Mouse (Mus musculus) liver, adult 2 months (tissue): Measurements from ENCODE around the gene Hist2h3c1. TPM values are rescaled to one million over a fixed set of nuclear protein-coding genes. Genes with fewer than 3 reads are reported as not detected.
"Not testable (repeated sequence)": the region's sequence is repeated elsewhere in the genome, so short reads cannot be mapped to it uniquely, and the experiment has no call there.

Experiments
- DNase-seq: peaks from one replicate; pipeline ENCODE4 v3.0.0-alpha.2; 2011; ENCODE audit warnings: low read depth, low spot score; ENCODE audit errors: extremely low read depth
- H3K27ac ChIP-seq: fragments of 200-500 bp; replicated peaks from 2 replicates; pipeline ENCODE4 v1.5.1; 2012; ENCODE audit warnings: low read depth, mild to moderate bottlenecking, control low read depth, inconsistent platforms, low read length; ENCODE audit not compliant: insufficient read depth
- H3K27me3 ChIP-seq: fragments of 200-500 bp; 2 replicates; pipeline ENCODE4 v1.6.1; 2012; ENCODE audit warnings: mild to moderate bottlenecking, moderate library complexity, low read length, inconsistent platforms; ENCODE audit not compliant: control insufficient read depth, insufficient read depth
- H3K36me3 ChIP-seq: fragments of 200-500 bp; 2 replicates; pipeline ENCODE4 v1.6.1; 2012; ENCODE audit warnings: low read length, inconsistent platforms; ENCODE audit not compliant: control insufficient read depth, insufficient read depth
- H3K4me1 ChIP-seq: fragments of 200-500 bp; 2 replicates; pipeline ENCODE4 v1.6.1; 2011; ENCODE audit warnings: low read length; ENCODE audit not compliant: control insufficient read depth, insufficient read depth
- H3K4me3 ChIP-seq: fragments of 200-500 bp; 2 replicates; pipeline ENCODE4 v1.5.1; 2011; ENCODE audit warnings: low read depth, mild to moderate bottlenecking, control low read depth, low read length, moderate library complexity; ENCODE audit not compliant: insufficient read depth
- H3K79me2 ChIP-seq: fragments of 200-500 bp; 2 replicates; pipeline ENCODE4 v1.6.1; 2012; ENCODE audit warnings: inconsistent platforms, mild to moderate bottlenecking, low read length, moderate library complexity; ENCODE audit not compliant: control insufficient read depth, insufficient read depth
- H3K9ac ChIP-seq: fragments of 200-500 bp; 2 replicates; pipeline ENCODE4 v1.6.1; 2012; ENCODE audit warnings: low read depth, mild to moderate bottlenecking, control low read depth, inconsistent platforms, low read length
- CTCF ChIP-seq: fragments of 200-500 bp; IDR thresholded peaks from 2 replicates; pipeline ENCODE4 v1.5.1; 2011; ENCODE audit warnings: low read depth, low read length, control low read depth
- POLR2A ChIP-seq: fragments of 200-500 bp; IDR thresholded peaks from 2 replicates; pipeline ENCODE4 v1.6.1; 2011; ENCODE audit warnings: low read length, control low read depth; ENCODE audit not compliant: insufficient read depth; ENCODE audit errors: extremely low read depth
- WGBS: fragments of 180-500 bp; shearing (Covaris S2); methylation state at CpG from one replicate; pipeline ENCODE4 v1.1.7; 2018; 5-methylcytosine and 5-hydroxymethylcytosine counted together
- polyA plus RNA-seq: library from polyadenylated mRNA; depleted of rRNA; stranded (reverse); fragments of >200 nt; gene quantifications from 2 replicates; pipeline ENCODE4 v1.2.3, GENCODE M21; 2012
- total RNA-seq: library from RNA; depleted of rRNA; stranded (reverse); fragments of >200 nt; gene quantifications from 2 replicates; pipeline ENCODE4 v1.2.3, GENCODE M21; 2014

Hist2h3c1 gene
- total and polyA plus RNA-seq, 2 experiments: not detected

DNA sequence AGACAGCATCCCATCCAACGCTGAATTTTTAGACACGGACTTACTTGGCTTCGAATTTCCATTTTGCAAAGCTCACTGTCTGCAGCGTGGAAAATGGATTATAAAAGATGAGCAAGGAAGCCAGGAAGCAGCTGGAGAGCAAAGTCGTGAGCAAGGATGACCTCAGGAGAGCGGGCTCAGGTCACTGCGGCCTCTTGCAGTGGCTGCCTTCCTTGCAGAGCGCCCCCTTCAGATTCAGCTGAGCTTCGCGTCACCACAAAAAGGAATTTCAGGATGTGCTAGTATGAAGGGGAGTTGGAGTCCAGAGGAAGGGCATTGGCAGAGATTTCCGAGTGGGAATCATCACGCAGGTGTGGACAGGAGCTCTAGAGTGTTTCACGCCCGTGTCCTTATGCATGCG lies 37.2 kb upstream of the Hist2h3c1 start:
- peaks cover 3% of the 10 kb centered on the region for H3K4me1 ChIP-seq
- no peak for TF ChIP-seq POLR2A
- TF ChIP-seq CTCF: peak; percentile 43
- no peak overlapping the region for H3K9ac ChIP-seq
- H3K79me2 ChIP-seq: no peaks in the 10 kb centered on the region
- WGBS: 66% methylated on average over 15 of the region's 15 CpGs
- H3K4me3 ChIP-seq: no peak overlapping the region
- no peaks in the 10 kb centered on the region for H3K36me3 ChIP-seq
- no peaks in the 10 kb centered on the region for H3K27me3 ChIP-seq
- no peak overlapping the region for H3K27ac ChIP-seq
- no peak for DNase-seq

DNA sequence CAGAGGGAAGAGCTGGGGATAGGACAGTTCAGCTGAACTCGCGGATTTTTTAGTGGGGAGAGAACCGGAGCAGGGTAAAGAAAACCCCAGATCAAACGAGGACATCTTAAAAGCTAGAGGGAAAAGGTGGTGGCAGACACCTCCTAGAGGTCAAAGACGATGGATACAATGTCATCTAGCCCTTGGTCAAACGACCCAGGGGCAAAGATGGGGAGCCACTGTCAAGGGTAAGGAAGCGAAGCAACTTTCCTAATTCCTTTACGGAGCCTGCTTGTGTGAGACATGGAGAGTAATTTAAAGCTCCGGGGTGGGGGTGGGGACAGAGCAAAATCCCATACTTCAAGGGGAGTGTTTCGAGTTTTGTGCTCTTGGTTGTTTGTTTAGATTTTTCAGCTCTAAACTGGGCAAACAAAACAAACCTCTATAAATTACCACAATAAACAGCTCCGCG lies 27.3 kb upstream of the Hist2h3c1 start:
- WGBS: 0% methylated on average over 12 of the region's 12 CpGs
- H3K27me3 ChIP-seq: no peaks in the 10 kb centered on the region
- H3K27ac ChIP-seq: peak overlapping the region; percentile 97
- no peaks in the 10 kb centered on the region for H3K79me2 ChIP-seq
- TF ChIP-seq POLR2A (no peak), CTCF (no peak; the same call in 1 of the 2 replicates)
- H3K4me1 ChIP-seq: peaks cover 13% of the 10 kb centered on the region
- H3K4me3 ChIP-seq: peak overlapping the region; percentile 58
- H3K36me3 ChIP-seq: no peaks in the 10 kb centered on the region
- DNase-seq: peak; percentile 55
- peak overlapping the region; percentile 94 for H3K9ac ChIP-seq

DNA sequence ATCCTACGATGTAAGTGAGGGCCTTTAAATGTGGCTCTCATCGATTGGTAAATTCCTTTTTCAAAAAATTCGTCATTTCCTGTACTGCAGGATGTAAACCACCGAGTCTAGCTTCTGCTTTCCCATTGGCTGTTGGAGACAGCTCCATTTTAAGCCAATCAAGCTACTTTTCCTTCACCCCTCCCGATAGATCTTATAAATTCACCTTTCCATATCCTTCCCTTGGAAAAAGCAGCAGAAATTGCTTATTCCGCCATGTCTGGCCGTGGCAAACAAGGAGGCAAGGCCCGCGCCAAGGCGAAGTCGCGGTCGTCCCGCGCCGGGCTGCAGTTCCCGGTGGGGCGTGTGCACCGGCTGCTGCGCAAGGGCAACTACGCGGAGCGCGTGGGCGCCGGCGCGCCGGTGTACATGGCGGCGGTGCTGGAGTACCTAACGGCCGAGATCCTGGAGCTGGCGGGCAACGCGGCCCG lies 26.8 kb upstream of the Hist2h3c1 start, which contains the start of the genes Bola1 and Hist2h2ab:
Gene Bola1, minus strand, starts transcription at position 49 of the 470 bp plus-strand sequence.
Gene Hist2h2ab, plus strand, starts transcription at position 205 of the 470 bp plus-strand sequence.
- TF ChIP-seq CTCF (no peak), POLR2A (peak; percentile 53; the same call in 1 of the 2 replicates)
- DNase-seq: peak; percentile 94

GRCm38 (mm10) chr3:96220131-96220764 lies 26.2 kb upstream of the Hist2h3c1 start:
- Histone ChIP-seq H3K4me3 (peak overlapping the region; percentile 85), H3K4me1 (peaks cover 13% of the 10 kb centered on the region)

More for the DNA sequence above, 26.8 kb upstream of the Hist2h3c1 start, which contains the start of the genes Bola1 and Hist2h2ab:
- peak within 1 kb of the TSS; percentile 97 for H3K27ac ChIP-seq
- H3K4me3 ChIP-seq: peak within 1 kb of the TSS; percentile 85
- H3K9ac ChIP-seq: peak within 1 kb of the TSS; percentile 94
- WGBS: under 1% methylated on average over 37 of the region's 37 CpGs
- H3K27me3 ChIP-seq: no peaks in the 10 kb centered on the region
- H3K79me2 ChIP-seq: no peaks in the 10 kb centered on the region
- H3K36me3 ChIP-seq: no peaks in the 10 kb centered on the region
- peaks cover 13% of the 10 kb centered on the region for H3K4me1 ChIP-seq

GRCm38 (mm10) chr3:96220765-96221639 lies 25.5 kb upstream of the Hist2h3c1 start, which contains the start of the genes Hist2h2ac and Hist2h2be:
Gene Hist2h2ac (minus strand): TSS chr3:96220880.
Gene Hist2h2be (plus strand): TSS chr3:96221119.
- peaks cover 9% of the 10 kb centered on the region for H3K4me1 ChIP-seq
- H3K79me2 ChIP-seq: no peaks in the 10 kb centered on the region

More at GRCm38 (mm10) chr3:96220131-96220764, 26.2 kb upstream of the Hist2h3c1 start:
- not testable (repeated sequence) for DNase-seq, H3K36me3 ChIP-seq, H3K27me3 ChIP-seq, H3K79me2 ChIP-seq
- Histone ChIP-seq H3K9ac (peak overlapping the region; percentile 93), H3K27ac (peak overlapping the region; percentile 97)
- WGBS: under 1% methylated on average over 45 of the region's 47 CpGs

More at GRCm38 (mm10) chr3:96220765-96221639, 25.5 kb upstream of the Hist2h3c1 start, which contains the start of the genes Hist2h2ac and Hist2h2be:
- TF ChIP-seq POLR2A (peak; percentile 89), CTCF (no peak)
- peak within 1 kb of the TSS; percentile 93 for H3K9ac ChIP-seq
- H3K4me3 ChIP-seq: peak within 1 kb of the TSS; percentile 85
- H3K36me3 ChIP-seq: no peaks in the 10 kb centered on the region
- H3K27me3 ChIP-seq: no peaks in the 10 kb centered on the region
- DNase-seq: peak; percentile 99
- peak within 1 kb of the TSS; percentile 97 for H3K27ac ChIP-seq
- under 1% methylated on average over 43 of the region's 43 CpGs for WGBS
